Mouse (Mus musculus) monocyte, adult 2 months (primary cell): ENCODE results near the gene Kbtbd13.
"Not testable (repeated sequence)": the region's sequence is repeated elsewhere in the genome, so short reads cannot be mapped to it uniquely, and the experiment has no call there.

Experiments
- DNase-seq, 2 experiments: peaks; one replicate each; pipeline ENCODE4 v3.0.0; 2022; ENCODE audit warnings: low spot score in 2 of 2, low read depth in 1 of 2

Gene Kbtbd13

GRCm38 (mm10) chr9:65356561-65356960, 34.9 kb downstream of the Kbtbd13 start:
- DNase-seq, result no peak

- no peak for DNase-seq
Observed at GRCm38 (mm10) chr9:65353251-65353650, 38.2 kb downstream of the Kbtbd13 start.

- no peak for DNase-seq
Observed at GRCm38 (mm10) chr9:65347112-65347850, 44.2 kb downstream of the Kbtbd13 start.

- peak in 1 of 2 experiments; percentile 54 for DNase-seq
Observed at GRCm38 (mm10) chr9:65346476-65347111, 44.9 kb downstream of the Kbtbd13 start.

- peak; percentile 87 to 88 for DNase-seq
Observed at GRCm38 (mm10) chr9:65345854-65346475, 45.5 kb downstream of the Kbtbd13 start, which contains the start of gene Pdcd7. Gene Pdcd7, plus strand, starts transcription at chr9:65346104.

GRCm38 (mm10) chr9:65345439-65345838, 46.0 kb downstream of the Kbtbd13 start:
- not testable (repeated sequence) for DNase-seq

- no peak for DNase-seq
Observed at GRCm38 (mm10) chr9:65340414-65340813, 51.0 kb downstream of the Kbtbd13 start.

GRCm38 (mm10) chr9:65339146-65339545, 52.3 kb downstream of the Kbtbd13 start:
- DNase-seq, result no peak
